Mouse (Mus musculus): ENCODE measurements around the gene Slc26a11. TPM values are rescaled to one million over a fixed set of nuclear protein-coding genes. Genes with fewer than 3 reads are reported as not detected.

Gene Slc26a11
- polyA plus RNA-seq, 1 experiment from 2014 or later, result 6.0 TPM

GRCm38 (mm10) chr11:119392001-119392614 lies 36.8 kb downstream of the Slc26a11 start:
- peak overlapping the region; percentile 24; the same call in 1 of the 2 replicates for H3K4me3 ChIP-seq (replicated peaks; ENCODE audit: low read length)
- no peaks in the 10 kb centered on the region for H3K36me3 ChIP-seq (replicated peaks; ENCODE audit: control insufficient read depth, insufficient read depth)
- no peak for DNase-seq (ENCODE audit: low spot score)
- no peaks in the 10 kb centered on the region for H3K9me3 ChIP-seq (ENCODE audit: control insufficient read depth, low read length)
- peaks cover 9% of the 10 kb centered on the region; the same call in 1 of the 2 replicates for H3K4me1 ChIP-seq (replicated peaks; ENCODE audit: control insufficient read depth, insufficient read depth, low read length)
- H3K4me2 ChIP-seq (replicated peaks), result peak overlapping the region; percentile 53
- WGBS, result 10% methylated on average over 12 of the region's 12 CpGs
- H3K27ac ChIP-seq, result no peak overlapping the region
- H3K9ac ChIP-seq, result no peak overlapping the region
- peaks cover 90% of the 10 kb centered on the region for H3K27me3 ChIP-seq (ENCODE audit: control insufficient read depth, insufficient read depth, low read length)
- ATAC-seq (ENCODE audit: low FRiP score), result no peak

- no peaks in the 10 kb centered on the region for H3K9me3 ChIP-seq (ENCODE audit: control insufficient read depth, low read length)
- no peak within 1 kb of the TSS for H3K9ac ChIP-seq
- H3K27ac ChIP-seq, result no peak within 1 kb of the TSS
- H3K4me1 ChIP-seq (replicated peaks; ENCODE audit: control insufficient read depth, insufficient read depth, low read length), result peaks cover 9% of the 10 kb centered on the region; the same call in 1 of the 2 replicates
- peak within 1 kb of the TSS; percentile 24 for H3K4me3 ChIP-seq (replicated peaks; ENCODE audit: low read length)
- no peaks in the 10 kb centered on the region for H3K36me3 ChIP-seq (replicated peaks; ENCODE audit: control insufficient read depth, insufficient read depth)
- DNase-seq (ENCODE audit: low spot score) (no peak), ATAC-seq (ENCODE audit: low FRiP score) (peak; percentile 40; the same call in 1 of the 2 replicates)
- H3K4me2 ChIP-seq (replicated peaks), result peak within 1 kb of the TSS; percentile 53
- 2% methylated on average over 19 of the region's 19 CpGs for WGBS
- peaks cover 87% of the 10 kb centered on the region for H3K27me3 ChIP-seq (ENCODE audit: control insufficient read depth, insufficient read depth, low read length)
These were observed 37.6 kb downstream of the Slc26a11 start, which contains the start of gene Rnf213 for GRCm38 (mm10) chr11:119392800-119393482. TSS of gene Rnf213 (plus strand) at chr11:119393100.

DNA sequence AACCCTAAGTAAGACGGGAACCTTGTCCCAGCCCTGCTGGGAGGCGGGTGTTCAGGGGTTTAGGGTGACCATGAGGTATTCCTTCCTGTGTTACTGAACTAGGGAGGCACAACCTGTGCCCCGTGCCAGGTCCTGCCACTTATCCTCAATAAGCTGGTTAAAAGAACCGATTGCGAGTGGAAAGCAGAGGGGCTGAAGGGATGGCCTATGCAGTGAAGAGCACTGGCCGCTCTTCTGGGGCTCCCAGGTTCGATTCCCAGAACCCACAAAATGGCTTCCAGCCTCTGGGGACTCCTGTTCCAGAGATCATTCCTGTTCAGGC lies 38.1 kb downstream of the Slc26a11 start:
- Histone ChIP-seq H3K4me1 (replicated peaks; ENCODE audit: control insufficient read depth, insufficient read depth, low read length) (peaks cover 9% of the 10 kb centered on the region; the same call in 1 of the 2 replicates), H3K4me3 (replicated peaks; ENCODE audit: low read length) (peak overlapping the region; percentile 24; the same call in 1 of the 2 replicates), H3K27ac (no peak overlapping the region), H3K9me3 (ENCODE audit: control insufficient read depth, low read length) (no peaks in the 10 kb centered on the region), H3K36me3 (replicated peaks; ENCODE audit: control insufficient read depth, insufficient read depth) (no peaks in the 10 kb centered on the region), H3K27me3 (ENCODE audit: control insufficient read depth, insufficient read depth, low read length) (peaks cover 82% of the 10 kb centered on the region), H3K9ac (no peak overlapping the region), H3K4me2 (replicated peaks) (peak overlapping the region; percentile 53)
- ATAC-seq (ENCODE audit: low FRiP score) (no peak), DNase-seq (ENCODE audit: low spot score) (no peak)
- 28% methylated on average over 7 of the region's 7 CpGs for WGBS

- Histone ChIP-seq H3K4me3 (replicated peaks; ENCODE audit: low read length) (no peak overlapping the region), H3K4me2 (replicated peaks) (no peak overlapping the region)
These were observed 38.9 kb downstream of the Slc26a11 start for GRCm38 (mm10) chr11:119394210-119394609.

DNA sequence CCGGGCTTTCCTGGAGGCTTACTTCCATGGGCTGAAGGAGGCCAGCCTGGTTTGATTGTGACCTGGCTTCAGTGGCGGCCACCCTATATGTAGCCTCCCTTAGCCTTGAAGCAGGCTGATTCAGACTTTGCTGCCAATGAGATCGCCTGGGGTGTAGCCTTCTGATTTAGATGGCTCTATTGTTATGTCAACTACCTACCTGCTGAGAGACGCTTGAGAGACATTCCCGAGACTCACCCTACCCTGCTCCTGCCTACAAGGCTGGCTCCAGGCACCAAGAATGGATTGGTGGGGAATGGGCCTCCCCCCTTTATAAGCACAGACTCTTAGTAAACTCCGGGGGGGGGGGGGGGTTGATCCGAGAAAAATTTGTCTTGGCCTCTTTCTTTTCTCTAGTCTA lies 40.0 kb downstream of the Slc26a11 start:
- no peaks in the 10 kb centered on the region for H3K4me1 ChIP-seq (replicated peaks; ENCODE audit: control insufficient read depth, insufficient read depth, low read length)
- DNase-seq (ENCODE audit: low spot score) (no peak), ATAC-seq (ENCODE audit: low FRiP score) (no peak)
- H3K9me3 ChIP-seq (ENCODE audit: control insufficient read depth, low read length), result no peaks in the 10 kb centered on the region
- peaks cover 63% of the 10 kb centered on the region for H3K27me3 ChIP-seq (ENCODE audit: control insufficient read depth, insufficient read depth, low read length)
- H3K36me3 ChIP-seq (replicated peaks; ENCODE audit: control insufficient read depth, insufficient read depth), result no peaks in the 10 kb centered on the region
- H3K9ac ChIP-seq, result no peak overlapping the region
- H3K4me3 ChIP-seq (replicated peaks; ENCODE audit: low read length), result no peak overlapping the region
- H3K4me2 ChIP-seq (replicated peaks), result no peak overlapping the region
- 4% methylated on average over 7 of the region's 7 CpGs for WGBS
- no peak overlapping the region for H3K27ac ChIP-seq

More at GRCm38 (mm10) chr11:119394210-119394609, 38.9 kb downstream of the Slc26a11 start:
- ATAC-seq (ENCODE audit: low FRiP score) (no peak), DNase-seq (ENCODE audit: low spot score) (no peak)
- Histone ChIP-seq H3K9ac (no peak overlapping the region), H3K36me3 (replicated peaks; ENCODE audit: control insufficient read depth, insufficient read depth) (no peaks in the 10 kb centered on the region), H3K9me3 (ENCODE audit: control insufficient read depth, low read length) (no peaks in the 10 kb centered on the region), H3K27ac (no peak overlapping the region), H3K4me1 (replicated peaks; ENCODE audit: control insufficient read depth, insufficient read depth, low read length) (peaks cover 9% of the 10 kb centered on the region; the same call in 1 of the 2 replicates), H3K27me3 (ENCODE audit: control insufficient read depth, insufficient read depth, low read length) (peaks cover 74% of the 10 kb centered on the region)
- 41% methylated on average over 6 of the region's 6 CpGs for WGBS

DNA sequence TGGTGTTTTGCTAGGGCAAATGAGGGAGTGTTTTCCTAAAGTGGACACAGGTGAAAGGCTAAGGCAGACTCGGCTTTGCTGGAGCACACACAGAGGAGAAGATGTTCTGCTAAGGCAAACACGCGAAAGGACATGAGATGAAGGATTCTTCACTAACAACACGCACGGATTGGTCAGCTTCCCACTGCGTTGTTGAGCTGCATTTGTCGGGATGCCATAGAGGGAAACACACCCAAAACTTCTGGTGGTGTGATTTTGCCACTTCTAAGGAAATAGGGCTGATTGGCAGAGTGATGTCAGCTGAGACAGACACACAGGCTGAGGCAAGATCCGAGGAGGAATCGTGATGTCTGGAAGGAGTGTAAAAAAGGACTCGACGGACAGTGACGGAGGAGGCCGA lies 40.6 kb downstream of the Slc26a11 start:
- Histone ChIP-seq H3K36me3 (replicated peaks; ENCODE audit: control insufficient read depth, insufficient read depth) (no peaks in the 10 kb centered on the region), H3K4me2 (replicated peaks) (no peak overlapping the region), H3K27ac (no peak overlapping the region), H3K4me3 (replicated peaks; ENCODE audit: low read length) (no peak overlapping the region), H3K27me3 (ENCODE audit: control insufficient read depth, insufficient read depth, low read length) (peaks cover 57% of the 10 kb centered on the region), H3K4me1 (replicated peaks; ENCODE audit: control insufficient read depth, insufficient read depth, low read length) (no peaks in the 10 kb centered on the region), H3K9me3 (ENCODE audit: control insufficient read depth, low read length) (no peaks in the 10 kb centered on the region), H3K9ac (no peak overlapping the region)
- 13% methylated on average over 13 of the region's 13 CpGs for WGBS
- DNase-seq (ENCODE audit: low spot score) (no peak), ATAC-seq (ENCODE audit: low FRiP score) (no peak)

DNA sequence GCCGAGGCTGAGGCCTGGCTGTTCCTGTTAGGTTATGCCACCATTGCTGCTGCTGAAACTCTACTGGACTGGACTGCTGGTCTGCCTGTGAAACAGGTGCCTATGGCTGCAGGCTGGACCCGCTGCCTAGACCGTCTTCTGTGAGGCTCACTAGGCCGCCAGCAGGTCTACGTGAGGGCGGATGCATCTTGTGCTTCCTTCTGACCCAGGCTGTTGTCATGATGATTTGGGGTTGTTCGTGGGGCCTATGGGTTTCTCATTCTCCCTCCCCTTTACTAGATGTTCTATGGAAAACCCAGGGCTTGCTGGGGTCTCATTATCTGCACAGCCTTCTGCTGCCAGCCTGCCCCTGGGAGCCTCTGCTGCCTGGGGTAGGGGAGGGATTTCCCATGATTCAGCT lies 41.1 kb downstream of the Slc26a11 start:
- Histone ChIP-seq H3K9ac (no peak overlapping the region), H3K9me3 (ENCODE audit: control insufficient read depth, low read length) (no peaks in the 10 kb centered on the region), H3K36me3 (replicated peaks; ENCODE audit: control insufficient read depth, insufficient read depth) (no peaks in the 10 kb centered on the region), H3K27ac (no peak overlapping the region), H3K4me2 (replicated peaks) (no peak overlapping the region), H3K4me1 (replicated peaks; ENCODE audit: control insufficient read depth, insufficient read depth, low read length) (no peaks in the 10 kb centered on the region), H3K4me3 (replicated peaks; ENCODE audit: low read length) (no peak overlapping the region), H3K27me3 (ENCODE audit: control insufficient read depth, insufficient read depth, low read length) (peaks cover 52% of the 10 kb centered on the region)
- DNase-seq (ENCODE audit: low spot score), result no peak
- no peak for ATAC-seq (ENCODE audit: low FRiP score)
- 31% methylated on average over 7 of the region's 7 CpGs for WGBS

GRCm38 (mm10) chr11:119402501-119403160 lies 47.3 kb downstream of the Slc26a11 start:
- H3K9ac ChIP-seq, result no peak overlapping the region
- no peak overlapping the region for H3K4me3 ChIP-seq (replicated peaks; ENCODE audit: low read length)
- H3K9me3 ChIP-seq (ENCODE audit: control insufficient read depth, low read length), result no peaks in the 10 kb centered on the region
- H3K4me2 ChIP-seq (replicated peaks), result no peak overlapping the region
- no peak for ATAC-seq (ENCODE audit: low FRiP score)
- no peaks in the 10 kb centered on the region for H3K4me1 ChIP-seq (replicated peaks; ENCODE audit: control insufficient read depth, insufficient read depth, low read length)
- no peaks in the 10 kb centered on the region for H3K36me3 ChIP-seq (replicated peaks; ENCODE audit: control insufficient read depth, insufficient read depth)
- no peak overlapping the region for H3K27ac ChIP-seq
- WGBS, result 64% methylated on average over 11 of the region's 11 CpGs
- DNase-seq (ENCODE audit: low spot score), result no peak
- H3K27me3 ChIP-seq (ENCODE audit: control insufficient read depth, insufficient read depth, low read length), result no peaks in the 10 kb centered on the region

- no peak overlapping the region for H3K4me3 ChIP-seq (replicated peaks; ENCODE audit: low read length)
- H3K27ac ChIP-seq, result no peak overlapping the region
- H3K9ac ChIP-seq, result no peak overlapping the region
- no peaks in the 10 kb centered on the region for H3K36me3 ChIP-seq (replicated peaks; ENCODE audit: control insufficient read depth, insufficient read depth)
- H3K4me1 ChIP-seq (replicated peaks; ENCODE audit: control insufficient read depth, insufficient read depth, low read length), result no peaks in the 10 kb centered on the region
- 48% methylated on average over 5 of the region's 5 CpGs for WGBS
- no peaks in the 10 kb centered on the region for H3K27me3 ChIP-seq (ENCODE audit: control insufficient read depth, insufficient read depth, low read length)
- no peak overlapping the region for H3K4me2 ChIP-seq (replicated peaks)
- H3K9me3 ChIP-seq (ENCODE audit: control insufficient read depth, low read length), result no peaks in the 10 kb centered on the region
- DNase-seq (ENCODE audit: low spot score) (peak; percentile 43), ATAC-seq (ENCODE audit: low FRiP score) (no peak)
These were observed 49.3 kb downstream of the Slc26a11 start for GRCm38 (mm10) chr11:119404627-119405026.

Measured in hindbrain, embryonic 14.5 days (tissue).